Mouse (Mus musculus) cortical plate, adult 2 months (tissue): ENCODE measurements around the gene Cubn. TPM values are rescaled to one million over a fixed set of nuclear protein-coding genes. Genes with fewer than 3 reads are reported as not detected.

Experiments
- H3K27ac ChIP-seq: fragments of 200-500 bp; 2 replicates; pipeline ENCODE4 v1.5.1; 2012; ENCODE audit warnings: low read length, control low read depth, inconsistent platforms; ENCODE audit not compliant: insufficient read depth
- H3K4me1 ChIP-seq: fragments of 200-500 bp; 2 replicates; pipeline ENCODE4 v1.6.1; 2011; ENCODE audit warnings: low read length; ENCODE audit not compliant: control insufficient read depth, insufficient read depth
- H3K4me3 ChIP-seq: fragments of 200-500 bp; 2 replicates; pipeline ENCODE4 v1.5.1; 2011; ENCODE audit warnings: mild to moderate bottlenecking, low read length, control low read depth; ENCODE audit not compliant: insufficient read depth
- CTCF ChIP-seq: fragments of 200-500 bp; IDR thresholded peaks from 2 replicates; pipeline ENCODE4 v1.5.1; 2011; ENCODE audit warnings: mild to moderate bottlenecking, control low read depth, low read length; ENCODE audit not compliant: insufficient read depth; ENCODE audit errors: extremely low read depth
- POLR2A ChIP-seq: fragments of 200-500 bp; IDR thresholded peaks from 2 replicates; pipeline ENCODE4 v1.6.1; 2011; ENCODE audit warnings: mild to moderate bottlenecking, low read length, control low read depth; ENCODE audit not compliant: insufficient read depth; ENCODE audit errors: extremely low read depth
- polyA plus RNA-seq: library from polyadenylated mRNA; depleted of rRNA; stranded (reverse); fragments of >200 nt; gene quantifications from 2 replicates; pipeline ENCODE4 v1.2.3, GENCODE M21; 2012

Gene Cubn
- polyA plus RNA-seq, 1 experiment: 0.10 TPM

- TF ChIP-seq CTCF: no peak
- no peak for TF ChIP-seq POLR2A
- no peaks in the 10 kb centered on the region for H3K4me1 ChIP-seq
- H3K27ac ChIP-seq: no peak overlapping the region
Observed at GRCm38 (mm10) chr2:13275874-13276273, 215.7 kb downstream of the Cubn start.

GRCm38 (mm10) chr2:13271165-13271957 is 220.3 kb downstream of the Cubn start, which contains the start of gene Rsu1:
TSS of gene Rsu1 (minus strand) at chr2:13271415.
- Histone ChIP-seq H3K4me1 (0 out of 2 replicates have a peak, but pooled peaks cover 2% of the 10 kb centered on the region), H3K27ac (no peak within 1 kb of the TSS), H3K4me3 (peak within 1 kb of the TSS; percentile 67)
- TF ChIP-seq CTCF (no peak), POLR2A (peak; percentile 63; the same call in 1 of the 2 replicates)

More at GRCm38 (mm10) chr2:13275874-13276273, 215.7 kb downstream of the Cubn start:
- no peak overlapping the region for H3K4me3 ChIP-seq

- Histone ChIP-seq H3K27ac (no peak overlapping the region), H3K4me3 (peak overlapping the region; percentile 67), H3K4me1 (0 out of 2 replicates have a peak, but pooled peaks cover 2% of the 10 kb centered on the region)
- TF ChIP-seq CTCF: no peak
- no peak for TF ChIP-seq POLR2A
Observed at GRCm38 (mm10) chr2:13270736-13271135, 220.9 kb downstream of the Cubn start.

GRCm38 (mm10) chr2:13268681-13269293 is 222.8 kb downstream of the Cubn start:
- TF ChIP-seq CTCF: no peak
- no peak for TF ChIP-seq POLR2A
- Histone ChIP-seq H3K27ac (no peak overlapping the region), H3K4me1 (0 out of 2 replicates have a peak, but pooled peaks cover 2% of the 10 kb centered on the region), H3K4me3 (no peak overlapping the region)

- TF ChIP-seq POLR2A (no peak), CTCF (peak; percentile 70)
- H3K4me1 ChIP-seq: no peaks in the 10 kb centered on the region
- no peak overlapping the region for H3K4me3 ChIP-seq
- no peak overlapping the region for H3K27ac ChIP-seq
Observed at GRCm38 (mm10) chr2:13264875-13265274, 226.7 kb downstream of the Cubn start.

- Histone ChIP-seq H3K4me1 (no peaks in the 10 kb centered on the region), H3K27ac (no peak overlapping the region), H3K4me3 (no peak overlapping the region)
- TF ChIP-seq CTCF (no peak), POLR2A (no peak)
Observed at GRCm38 (mm10) chr2:13263150-13263549, 228.5 kb downstream of the Cubn start.

GRCm38 (mm10) chr2:13258606-13259005 is 233.0 kb downstream of the Cubn start:
- TF ChIP-seq POLR2A (no peak), CTCF (no peak)
- H3K4me3 ChIP-seq: no peak overlapping the region
- H3K4me1 ChIP-seq: no peaks in the 10 kb centered on the region
- H3K27ac ChIP-seq: no peak overlapping the region

GRCm38 (mm10) chr2:13240711-13241110 is 250.9 kb downstream of the Cubn start:
- Histone ChIP-seq H3K4me1 (no peaks in the 10 kb centered on the region), H3K4me3 (no peak overlapping the region), H3K27ac (no peak overlapping the region)
- no peak for TF ChIP-seq POLR2A
- TF ChIP-seq CTCF: no peak

- TF ChIP-seq POLR2A (no peak), CTCF (peak; percentile 60)
- Histone ChIP-seq H3K4me3 (no peak overlapping the region), H3K4me1 (no peaks in the 10 kb centered on the region), H3K27ac (no peak overlapping the region)
Observed at GRCm38 (mm10) chr2:13237140-13237901, 254.3 kb downstream of the Cubn start.
